Mouse (Mus musculus) testis, adult 2 months (tissue): ENCODE measurements around the gene Megf8. TPM values are rescaled to one million over a fixed set of nuclear protein-coding genes. Genes with fewer than 3 reads are reported as not detected.
A peak's percentile ranks its signal among the peaks of the same experiment; 100 is the strongest.

ENCODE experiments used
- H3K27ac ChIP-seq: fragments of 200-500 bp; 2 replicates; pipeline ENCODE4 v1.5.1; 2012; ENCODE audit warnings: low read depth, low read length; ENCODE audit not compliant: control insufficient read depth, insufficient read depth
- H3K27me3 ChIP-seq: fragments of 200-500 bp; 2 replicates; pipeline ENCODE4 v1.6.1; 2012; ENCODE audit warnings: mild to moderate bottlenecking, low read length, moderate library complexity; ENCODE audit not compliant: control insufficient read depth, insufficient read depth
- H3K36me3 ChIP-seq: fragments of 200-500 bp; 2 replicates; pipeline ENCODE4 v1.6.1; 2012; ENCODE audit warnings: mild to moderate bottlenecking, low read length; ENCODE audit not compliant: control insufficient read depth, insufficient read depth
- H3K4me1 ChIP-seq: fragments of 200-500 bp; 2 replicates; pipeline ENCODE4 v1.6.1; 2012; ENCODE audit warnings: low read length; ENCODE audit not compliant: control insufficient read depth, insufficient read depth
- H3K4me3 ChIP-seq: fragments of 200-500 bp; 2 replicates; pipeline ENCODE4 v1.5.1; 2012; ENCODE audit warnings: low read depth, mild to moderate bottlenecking, low read length, moderate library complexity, mixed read lengths; ENCODE audit not compliant: control insufficient read depth
- CTCF ChIP-seq: fragments of 200-500 bp; IDR thresholded peaks from 2 replicates; pipeline ENCODE4 v1.5.1; 2012; ENCODE audit warnings: low read depth, mild to moderate bottlenecking, inconsistent platforms, low read length, moderate library complexity; ENCODE audit not compliant: control insufficient read depth, insufficient read depth, insufficient replicate concordance
- POLR2A ChIP-seq: fragments of 200-500 bp; IDR thresholded peaks from 2 replicates; pipeline ENCODE4 v1.6.1; 2012; ENCODE audit warnings: low read depth, mild to moderate bottlenecking, inconsistent platforms, low read length, moderate library complexity; ENCODE audit not compliant: control insufficient read depth
- polyA plus RNA-seq: library from polyadenylated mRNA; depleted of rRNA; stranded (reverse); fragments of >200 nt; gene quantifications from 2 replicates; pipeline ENCODE4 v1.2.3, GENCODE M21; 2012; rRNA removed

The Megf8 gene
- 13.0 and 17.0 TPM in 2 replicates for polyA plus RNA-seq

DNA sequence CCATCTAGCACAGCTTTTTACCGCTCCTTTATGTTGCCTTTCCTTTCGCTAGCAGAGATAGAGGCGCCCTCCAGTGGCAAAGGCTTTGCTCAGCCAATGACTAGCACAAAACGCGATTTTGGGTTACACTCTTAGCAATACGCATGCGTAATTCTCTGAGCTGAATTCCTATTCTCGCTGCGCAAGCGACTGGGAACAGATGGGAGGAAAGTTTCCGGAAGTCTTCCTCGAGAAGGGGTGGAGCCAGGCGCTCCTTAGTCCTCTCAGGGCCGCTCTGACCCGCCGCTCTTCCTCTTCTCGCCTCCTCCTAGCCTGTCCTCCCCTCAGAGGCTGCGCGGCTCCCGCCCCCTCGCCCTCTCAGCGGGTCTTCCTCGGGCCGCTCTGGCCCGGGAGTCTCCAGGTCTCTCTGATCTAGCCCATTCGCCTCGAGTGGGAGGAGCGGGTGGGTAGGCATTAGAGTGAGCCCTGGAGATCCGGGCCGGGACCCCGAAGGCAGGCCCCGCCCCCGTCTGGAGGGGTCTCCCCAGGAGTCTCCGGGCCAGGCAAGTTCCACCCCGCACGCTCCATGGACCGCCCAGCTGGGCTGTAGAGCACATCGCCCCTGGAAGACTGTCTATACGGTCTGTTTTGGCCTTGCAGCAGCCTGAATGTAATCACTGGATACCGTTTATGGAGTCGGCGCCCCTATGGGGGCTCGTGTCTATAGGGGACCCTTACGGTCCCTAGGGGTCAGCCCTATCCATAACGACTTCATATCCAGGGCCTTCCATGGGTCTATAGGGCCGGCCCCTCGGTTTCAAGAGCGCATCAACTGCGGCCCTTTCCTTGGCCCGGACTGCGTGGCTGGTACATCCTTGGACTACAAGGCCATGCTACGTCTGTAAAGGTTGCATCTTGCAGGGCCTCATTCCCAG is at the start of gene Megf8:
TSS of gene Megf8 (plus strand) at position 633 of the 914 bp plus-strand sequence.
- no peaks in the 10 kb centered on the region; the same call in 1 of the 2 replicates for H3K27me3 ChIP-seq
- H3K4me3 ChIP-seq = peak within 1 kb of the TSS; percentile 81
- H3K27ac ChIP-seq = peak within 1 kb of the TSS; percentile 53
- TF ChIP-seq CTCF = peak; percentile 36; the same call in 1 of the 2 replicates
- peak; percentile 63 for TF ChIP-seq POLR2A
- H3K36me3 ChIP-seq = no peaks in the 10 kb centered on the region
- H3K4me1 ChIP-seq = peaks cover 26% of the 10 kb centered on the region

DNA sequence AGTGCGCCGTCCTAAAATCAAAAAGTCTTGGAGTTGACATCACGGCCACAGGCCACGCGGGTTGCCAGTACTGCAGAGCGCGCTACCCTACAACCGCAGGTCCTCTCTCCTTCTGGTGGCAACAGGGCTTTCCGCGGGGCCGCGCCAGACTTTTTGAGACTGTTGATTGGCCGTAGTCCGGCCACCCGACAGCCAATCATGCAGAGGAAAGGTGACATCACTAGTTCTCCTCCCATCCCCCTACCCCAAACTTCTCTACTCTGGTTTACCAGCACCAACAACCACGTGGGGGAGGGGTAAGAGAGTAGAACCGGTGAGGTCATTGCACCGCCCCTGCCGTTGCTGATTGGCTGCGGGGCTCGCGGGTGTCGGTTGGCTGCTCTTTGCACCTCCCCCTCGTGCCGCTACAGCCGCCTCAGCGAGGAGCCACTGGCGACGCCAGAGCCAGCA is 49.6 kb upstream of the Megf8 start, which contains the start of gene Cic:
TSS of gene Cic (plus strand) at position 404 of the 450 bp plus-strand sequence.
- no peaks in the 10 kb centered on the region for H3K36me3 ChIP-seq
- peak within 1 kb of the TSS; percentile 96 for H3K4me3 ChIP-seq
- H3K4me1 ChIP-seq = peaks cover 14% of the 10 kb centered on the region
- TF ChIP-seq CTCF (no peak), POLR2A (peak; percentile 62)
- no peaks in the 10 kb centered on the region for H3K27me3 ChIP-seq
- H3K27ac ChIP-seq = peak within 1 kb of the TSS; percentile 100

DNA sequence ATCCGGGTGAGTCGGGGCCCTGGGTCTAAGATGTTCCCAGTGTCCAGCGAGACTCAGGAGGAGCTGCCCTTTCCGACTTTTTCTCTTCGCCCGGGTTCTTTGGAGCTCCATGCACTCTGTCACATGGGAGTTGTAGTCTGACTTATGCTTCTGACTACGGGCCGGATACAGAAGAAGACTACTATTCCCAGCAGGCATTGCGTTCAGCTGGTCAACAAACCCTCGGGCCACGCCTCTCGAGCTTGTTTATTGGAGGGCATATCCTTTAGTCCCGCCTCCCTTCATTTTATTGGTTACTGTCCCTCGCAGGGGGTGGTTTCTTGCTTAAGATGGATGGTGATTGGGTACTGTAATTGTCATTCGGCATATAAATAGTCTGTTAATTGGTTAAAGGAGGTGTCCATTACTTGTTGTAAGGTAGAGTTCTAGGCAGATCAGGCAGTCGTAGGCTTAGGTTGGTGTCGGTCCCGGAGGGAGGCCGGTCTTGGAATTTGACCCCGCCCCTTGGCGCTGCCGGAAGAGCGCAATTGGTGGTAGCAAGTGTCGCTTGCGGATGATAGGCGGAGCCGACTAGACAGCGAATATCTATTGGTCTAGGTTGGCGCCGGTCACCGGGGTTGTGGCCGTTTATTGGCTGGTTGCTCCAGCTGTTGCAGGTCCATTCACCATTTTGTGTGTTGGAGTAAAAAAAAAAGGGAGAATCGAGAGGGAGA is 49.1 kb upstream of the Megf8 start:
- Histone ChIP-seq H3K36me3 (no peaks in the 10 kb centered on the region), H3K27me3 (no peaks in the 10 kb centered on the region), H3K4me1 (peaks cover 14% of the 10 kb centered on the region), H3K27ac (peak overlapping the region; percentile 100), H3K4me3 (peak overlapping the region; percentile 96)
- TF ChIP-seq CTCF (no peak), POLR2A (0 out of 2 replicates have a peak, but pooled peaks have one; percentile 1)

DNA sequence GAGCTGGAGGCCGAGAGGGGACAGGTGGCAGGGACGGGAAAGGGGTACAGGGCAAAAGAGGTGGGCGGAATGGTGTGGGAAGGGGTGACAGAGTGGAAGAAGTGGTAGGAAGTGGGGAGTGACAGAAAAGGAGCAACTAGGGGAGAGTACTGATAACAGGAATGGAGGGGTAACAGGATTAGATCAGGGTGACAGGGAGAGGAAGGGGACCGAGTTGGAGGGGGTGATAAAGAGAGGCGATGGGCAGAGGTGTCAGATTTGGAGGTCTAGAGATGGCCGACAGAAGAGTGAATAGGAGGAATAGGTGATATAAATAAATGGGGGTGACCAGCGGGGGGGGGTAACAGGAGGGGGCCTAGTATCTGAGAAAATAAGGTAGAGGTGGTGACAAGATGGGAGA is 48.4 kb upstream of the Megf8 start:
- Histone ChIP-seq H3K4me3 (peak overlapping the region; percentile 96), H3K36me3 (no peaks in the 10 kb centered on the region), H3K27ac (peak overlapping the region; percentile 63), H3K4me1 (peaks cover 14% of the 10 kb centered on the region), H3K27me3 (no peaks in the 10 kb centered on the region)
- TF ChIP-seq CTCF (no peak), POLR2A (no peak)

DNA sequence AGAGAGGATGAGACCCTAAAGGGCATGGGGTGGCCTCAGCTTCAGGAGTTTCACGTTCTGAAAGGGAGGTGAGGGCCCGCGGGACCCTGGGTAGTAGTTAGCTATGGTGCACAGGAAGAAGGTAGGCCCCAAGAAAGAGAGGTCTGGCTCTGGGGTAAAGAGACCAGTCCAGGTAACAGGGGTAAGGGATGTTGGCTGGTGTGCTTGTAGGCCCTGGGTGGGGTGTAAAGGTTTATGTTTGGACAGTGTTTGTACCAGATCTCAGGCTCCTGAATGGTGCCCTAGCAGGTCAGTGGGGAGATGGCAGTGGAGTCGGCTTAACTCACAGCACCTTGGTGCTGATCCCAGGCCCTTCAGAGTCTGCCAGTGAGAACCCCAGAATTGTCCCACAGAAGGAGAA is 47.9 kb upstream of the Megf8 start:
- Histone ChIP-seq H3K4me3 (peak overlapping the region; percentile 96), H3K27me3 (no peaks in the 10 kb centered on the region), H3K4me1 (peaks cover 14% of the 10 kb centered on the region), H3K27ac (no peak overlapping the region; the same call in 1 of the 2 replicates), H3K36me3 (no peaks in the 10 kb centered on the region)
- TF ChIP-seq POLR2A (no peak), CTCF (no peak)

DNA sequence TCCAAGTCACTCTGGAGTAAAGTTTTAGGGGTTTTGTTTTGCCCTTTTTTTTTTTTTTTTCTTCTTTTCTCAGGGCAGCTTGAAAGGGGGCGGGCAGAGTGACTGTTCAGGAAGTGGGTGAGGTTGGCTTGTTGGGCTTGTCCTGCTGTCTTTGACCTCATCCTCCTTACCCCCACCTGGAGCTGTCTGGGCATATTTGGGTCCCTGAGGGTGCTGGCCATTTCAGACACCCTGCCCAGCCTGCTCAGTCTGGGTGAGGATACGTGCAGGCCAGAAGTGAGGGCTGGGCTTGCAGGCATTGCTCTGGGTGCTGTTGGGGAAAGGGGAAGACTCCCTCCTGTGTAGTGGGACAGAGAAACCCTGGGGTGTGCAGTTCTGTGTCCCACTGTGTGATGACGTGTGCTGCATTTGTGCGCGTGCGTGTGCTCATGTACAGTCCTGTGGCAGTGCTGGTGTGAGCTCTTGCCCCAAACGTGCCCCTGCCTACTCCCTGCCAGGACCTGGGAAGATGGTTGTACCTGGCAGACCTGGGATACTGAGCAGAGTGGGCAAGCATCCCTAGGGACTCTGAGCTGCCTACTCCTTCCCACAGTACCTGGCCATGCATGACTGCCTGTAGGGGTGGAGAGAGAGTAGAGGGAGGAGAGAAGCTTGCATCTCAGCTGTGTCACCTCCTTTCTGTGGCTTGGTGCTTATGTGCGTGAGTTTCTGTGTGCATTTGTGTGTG is 47.3 kb upstream of the Megf8 start:
- H3K27me3 ChIP-seq = no peaks in the 10 kb centered on the region
- H3K27ac ChIP-seq = no peak overlapping the region
- peaks cover 14% of the 10 kb centered on the region for H3K4me1 ChIP-seq
- TF ChIP-seq CTCF (no peak), POLR2A (no peak)
- H3K36me3 ChIP-seq = no peaks in the 10 kb centered on the region
- no peak overlapping the region for H3K4me3 ChIP-seq
